Mouse (Mus musculus) heart, embryonic 16.5 days (tissue): ENCODE measurements around the gene Gm49416. TPM values are rescaled to one million over a fixed set of nuclear protein-coding genes. Genes with fewer than 3 reads are reported as not detected.
A peak's percentile ranks its signal among the peaks of the same experiment; 100 is the strongest.

Experiments used
- ATAC-seq: fragments of 200-750 bp; cut with Nextera tagmentation; replicated peaks from 2 replicates; pipeline ENCODE4 v1.8.0; 2017; ENCODE audit warnings: moderate number of reproducible peaks; ENCODE audit not compliant: insufficient read depth, low FRiP score; ENCODE audit errors: extremely low read depth
- H3K27ac ChIP-seq: fragments of 300-500 bp; sonication (generic); 2 replicates; pipeline ENCODE4 v1.5.1; 2014; ENCODE audit warnings: mild to moderate bottlenecking, low read length, control low read depth, moderate library complexity
- H3K27me3 ChIP-seq: fragments of 300-500 bp; sonication (generic); 2 replicates; pipeline ENCODE4 v1.6.1; 2014; ENCODE audit warnings: low read length, mixed read lengths; ENCODE audit not compliant: control insufficient read depth, insufficient read depth
- H3K36me3 ChIP-seq: fragments of 300-500 bp; sonication (generic); 2 replicates; pipeline ENCODE4 v1.6.1; 2014; ENCODE audit not compliant: control insufficient read depth, insufficient read depth
- H3K4me1 ChIP-seq: fragments of 300-500 bp; sonication (generic); 2 replicates; pipeline ENCODE4 v1.6.1; 2014; ENCODE audit warnings: low read length, mixed read lengths; ENCODE audit not compliant: control insufficient read depth, insufficient read depth
- H3K4me2 ChIP-seq: fragments of 300-500 bp; sonication (generic); 2 replicates; pipeline ENCODE4 v1.6.1; 2014; ENCODE audit warnings: low read depth, mild to moderate bottlenecking, control low read depth, low read length
- H3K4me3 ChIP-seq: fragments of 300-500 bp; sonication (generic); 2 replicates; pipeline ENCODE4 v1.5.1; 2014; ENCODE audit warnings: mild to moderate bottlenecking, control low read depth, low read length
- H3K9ac ChIP-seq: fragments of 300-500 bp; sonication (generic); 2 replicates; pipeline ENCODE4 v1.6.1; 2014; ENCODE audit warnings: low read length, control low read depth
- H3K9me3 ChIP-seq: fragments of 300-500 bp; sonication (generic); replicated peaks from 2 replicates; pipeline ENCODE4 v1.6.1; 2016; ENCODE audit warnings: low read length; ENCODE audit not compliant: control insufficient read depth
- whole genome bisulfite sequencing: fragments of 180-500 bp; shearing (Covaris S2); extraction: QIAGEN DNeasy Blood & Tissue Kit; methylation state at CpG from one replicate; pipeline ENCODE4 v1.1.7; 2014; 5-methylcytosine and 5-hydroxymethylcytosine counted together
- polyA plus RNA-seq: library from polyadenylated mRNA; unstranded; fragments of >200 nt; fragmentation: Nextera tagmentation; extraction: Ambion mirVana; gene quantifications from 2 replicates; pipeline ENCODE4 v1.2.1, GENCODE M21; 2015

The Gm49416 gene
- polyA plus RNA-seq = not detected in 2 replicates

DNA sequence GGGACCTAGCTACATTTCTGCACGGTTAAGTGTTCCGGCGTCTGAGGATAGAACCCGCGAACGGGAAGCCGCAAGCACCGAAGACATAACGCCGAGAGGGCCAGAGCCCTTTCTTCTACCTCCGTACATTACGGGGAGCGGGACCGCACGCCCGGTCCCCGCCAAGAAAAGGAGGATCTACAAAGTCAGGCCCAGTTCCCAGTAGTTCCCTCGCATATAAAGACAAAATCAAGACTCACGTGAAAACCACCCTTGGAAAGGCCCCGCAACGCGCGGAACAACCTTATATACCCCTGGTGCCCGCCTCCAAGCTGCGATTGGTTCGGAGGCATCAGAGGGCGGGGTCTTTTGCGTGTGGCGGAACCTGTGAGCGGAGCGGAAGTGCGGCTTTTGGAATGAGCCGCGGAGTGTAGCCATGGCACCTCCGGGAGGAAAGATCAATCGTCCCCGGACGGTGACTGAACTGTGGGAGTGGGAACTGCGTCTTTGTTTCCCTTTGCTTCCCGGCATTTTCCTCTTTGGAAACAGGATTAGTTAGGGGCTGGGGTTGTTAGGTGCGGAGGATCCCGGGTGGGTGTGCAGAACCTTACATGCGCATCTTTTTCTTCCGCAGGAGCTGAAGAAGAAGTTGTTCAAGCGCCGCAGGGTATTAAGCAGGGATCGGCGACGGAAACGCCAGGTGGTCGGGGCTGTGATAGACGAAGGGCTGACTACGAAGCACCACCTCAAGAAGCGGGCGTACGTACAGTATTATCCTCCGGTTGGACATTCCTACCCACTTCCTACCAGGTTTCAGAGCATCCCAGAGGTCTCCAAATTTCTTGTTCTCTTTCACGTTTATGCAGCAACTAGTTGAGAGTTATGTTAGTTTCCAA lies at the start of gene Gm49416, which contains the start of gene 1810009A15Rik:
Gm49416 (plus strand) TSS at position 416 of the 875 bp plus-strand sequence.
1810009A15Rik (plus strand) TSS at position 343 of the 875 bp plus-strand sequence.
- no peaks in the 10 kb centered on the region for H3K9me3 ChIP-seq
- peak within 1 kb of the TSS; percentile 77 for H3K4me3 ChIP-seq
- peak within 1 kb of the TSS; percentile 86 for H3K9ac ChIP-seq
- WGBS = under 1% methylated on average over 58 of the region's 58 CpGs
- H3K27ac ChIP-seq = peak within 1 kb of the TSS; percentile 85
- ATAC-seq = peak; percentile 95; the same call in 1 of the 2 replicates
- peaks cover 5% of the 10 kb centered on the region; the same call in 1 of the 2 replicates for H3K36me3 ChIP-seq
- H3K4me2 ChIP-seq = peak within 1 kb of the TSS; percentile 86
- H3K27me3 ChIP-seq = no peaks in the 10 kb centered on the region
- H3K4me1 ChIP-seq = peaks cover 19% of the 10 kb centered on the region

DNA sequence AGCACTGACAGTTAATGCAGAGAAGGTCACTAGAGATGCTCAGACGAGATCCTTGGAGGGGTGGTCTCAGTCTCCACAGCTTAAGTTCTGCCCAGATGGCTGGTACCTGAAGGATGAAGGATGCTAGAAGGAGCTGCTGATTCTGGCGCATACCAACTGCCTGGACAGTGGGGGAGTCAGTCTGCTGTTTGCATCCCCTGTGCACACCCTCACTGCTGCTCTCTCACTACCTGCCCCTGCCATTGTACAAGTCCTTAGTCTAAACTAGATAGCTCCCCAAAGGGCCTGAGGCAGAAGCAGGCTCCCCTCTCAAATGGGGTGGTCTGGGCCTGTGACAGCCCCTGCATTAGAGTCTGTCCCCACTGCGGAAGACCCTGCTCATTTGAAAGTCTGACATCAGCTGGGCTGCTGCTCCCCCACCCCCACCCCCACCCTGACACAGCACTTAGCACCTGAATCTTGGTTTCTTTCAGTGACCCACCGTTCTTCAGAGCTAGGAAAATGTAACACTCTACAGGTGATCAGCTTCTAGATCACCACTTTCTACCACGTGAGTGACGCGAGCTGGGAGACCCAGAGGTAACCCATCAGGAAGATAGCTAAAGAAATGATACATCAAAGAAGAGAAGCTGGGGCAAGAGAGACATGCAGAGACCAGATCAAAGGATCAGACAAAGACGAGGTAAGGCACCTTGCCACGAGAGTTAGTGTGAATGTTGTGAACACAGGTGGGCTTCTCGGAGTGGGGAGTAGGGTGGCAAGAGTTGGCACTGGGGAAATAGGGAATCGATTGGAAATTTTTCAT lies 49.4 kb upstream of the Gm49416 start, which contains the start of gene Gng3:
Gng3 (minus strand) TSS at position 92 of the 805 bp plus-strand sequence.
- Histone ChIP-seq H3K27me3 (no peaks in the 10 kb centered on the region), H3K27ac (peak within 1 kb of the TSS; percentile 98), H3K9me3 (no peaks in the 10 kb centered on the region), H3K4me2 (peak within 1 kb of the TSS; percentile 99), H3K36me3 (peaks cover 13% of the 10 kb centered on the region), H3K4me1 (peaks cover 26% of the 10 kb centered on the region), H3K4me3 (peak within 1 kb of the TSS; percentile 74), H3K9ac (peak within 1 kb of the TSS; percentile 86)
- ATAC-seq = no peak
- 61% methylated on average over 11 of the region's 11 CpGs for WGBS

DNA sequence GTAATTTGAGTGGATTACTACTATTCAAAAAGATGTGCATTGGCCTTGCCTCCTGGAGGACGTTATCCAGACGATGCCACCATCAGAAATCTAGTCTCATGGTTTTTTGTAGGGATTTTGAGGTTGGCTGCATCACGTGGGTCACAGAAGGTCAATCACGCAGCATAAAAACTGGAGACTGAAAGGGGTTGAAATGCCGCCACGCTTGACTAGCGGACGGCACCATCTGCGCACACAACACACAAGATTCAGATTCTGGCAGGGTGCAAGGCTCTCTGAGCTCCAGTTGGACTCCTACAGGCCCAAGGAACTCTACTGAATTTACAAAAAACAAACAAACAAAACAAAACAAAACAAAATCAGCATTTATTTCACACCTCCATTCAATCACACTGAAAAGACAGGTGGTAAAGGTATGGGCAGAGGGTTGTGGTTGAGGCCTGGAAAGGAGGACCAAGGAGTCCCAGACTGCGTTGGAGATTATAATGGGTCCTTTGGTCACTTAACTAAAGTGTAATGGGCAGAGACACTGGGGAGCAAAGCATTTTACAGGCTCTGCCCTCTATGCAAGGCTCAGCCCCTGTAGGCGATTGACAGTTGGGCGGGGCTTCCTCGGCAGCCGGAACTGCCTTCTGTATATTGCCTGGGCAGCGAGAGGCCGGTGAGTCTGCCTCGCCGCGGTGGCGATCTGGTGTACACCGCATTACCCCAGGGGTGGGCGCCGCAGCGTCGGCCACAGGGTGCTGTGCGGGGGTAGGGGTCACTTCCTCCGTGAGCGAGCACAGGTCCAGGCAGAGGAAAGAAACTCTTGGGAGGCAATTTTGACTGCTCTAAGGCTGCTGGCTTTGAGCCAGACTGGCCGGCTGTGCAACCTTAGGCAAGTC lies 48.6 kb upstream of the Gm49416 start:
- Histone ChIP-seq H3K27ac (no peak overlapping the region), H3K27me3 (no peaks in the 10 kb centered on the region)
- WGBS = 25% methylated on average over 29 of the region's 29 CpGs

DNA sequence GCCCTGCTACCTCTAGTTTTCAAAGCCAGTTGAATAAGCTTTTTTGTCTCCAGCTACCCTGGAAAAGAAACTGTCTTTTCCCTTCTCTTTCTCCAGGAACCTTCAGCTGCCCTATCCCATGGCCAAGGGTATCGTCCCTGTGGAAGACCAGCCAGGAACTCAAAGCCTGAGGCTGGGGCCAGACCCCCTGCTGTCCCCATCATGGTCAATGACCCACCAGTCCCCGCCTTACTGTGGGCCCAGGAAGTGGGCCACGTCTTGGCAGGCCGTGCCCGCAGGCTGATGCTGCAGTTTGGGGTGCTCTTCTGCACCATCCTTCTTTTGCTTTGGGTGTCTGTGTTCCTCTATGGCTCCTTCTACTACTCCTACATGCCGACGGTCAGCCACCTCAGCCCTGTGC lies 47.7 kb upstream of the Gm49416 start:
- Histone ChIP-seq H3K27ac (no peak overlapping the region), H3K9me3 (no peaks in the 10 kb centered on the region), H3K36me3 (peaks cover 5% of the 10 kb centered on the region), H3K4me2 (peak overlapping the region; percentile 70), H3K4me1 (peaks cover 26% of the 10 kb centered on the region), H3K4me3 (peak overlapping the region; percentile 60), H3K9ac (peak overlapping the region; percentile 73), H3K27me3 (no peaks in the 10 kb centered on the region)
- 86% methylated on average over 7 of the region's 7 CpGs for WGBS
- no peak for ATAC-seq

More for the DNA sequence above, 48.6 kb upstream of the Gm49416 start:
- ATAC-seq = peak; percentile 46
- peaks cover 6% of the 10 kb centered on the region for H3K36me3 ChIP-seq
- H3K4me2 ChIP-seq = peak overlapping the region; percentile 70
- H3K9me3 ChIP-seq = no peaks in the 10 kb centered on the region
- H3K9ac ChIP-seq = peak overlapping the region; percentile 73
- H3K4me3 ChIP-seq = peak overlapping the region; percentile 60
- H3K4me1 ChIP-seq = peaks cover 26% of the 10 kb centered on the region

DNA sequence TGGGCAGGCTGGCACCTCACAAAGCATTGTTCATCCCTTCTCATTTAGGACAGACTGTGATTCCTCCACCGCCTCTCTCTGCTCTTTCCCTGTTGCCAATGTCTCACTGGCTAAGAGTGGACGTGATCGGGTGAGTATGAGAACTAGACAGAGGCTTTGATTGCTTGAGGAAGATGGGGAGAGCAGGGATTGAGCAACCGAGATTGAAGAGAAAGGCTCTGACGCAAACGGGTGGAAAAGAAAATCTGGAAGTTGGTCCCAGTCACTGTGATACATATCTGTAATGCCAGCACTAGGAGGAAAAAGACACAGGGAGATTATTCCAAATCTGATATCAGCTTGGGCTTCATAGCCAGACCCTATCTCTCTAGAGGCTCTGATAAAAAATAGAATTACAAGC lies 45.8 kb upstream of the Gm49416 start:
- peaks cover 16% of the 10 kb centered on the region for H3K36me3 ChIP-seq
- H3K27me3 ChIP-seq = no peaks in the 10 kb centered on the region
- H3K9ac ChIP-seq = no peak overlapping the region
- peaks cover 25% of the 10 kb centered on the region for H3K4me1 ChIP-seq
- ATAC-seq = no peak
- H3K4me2 ChIP-seq = no peak overlapping the region
- no peak overlapping the region for H3K4me3 ChIP-seq
- WGBS = 83% methylated on average over 6 of the region's 6 CpGs
- no peaks in the 10 kb centered on the region for H3K9me3 ChIP-seq
- H3K27ac ChIP-seq = no peak overlapping the region

DNA sequence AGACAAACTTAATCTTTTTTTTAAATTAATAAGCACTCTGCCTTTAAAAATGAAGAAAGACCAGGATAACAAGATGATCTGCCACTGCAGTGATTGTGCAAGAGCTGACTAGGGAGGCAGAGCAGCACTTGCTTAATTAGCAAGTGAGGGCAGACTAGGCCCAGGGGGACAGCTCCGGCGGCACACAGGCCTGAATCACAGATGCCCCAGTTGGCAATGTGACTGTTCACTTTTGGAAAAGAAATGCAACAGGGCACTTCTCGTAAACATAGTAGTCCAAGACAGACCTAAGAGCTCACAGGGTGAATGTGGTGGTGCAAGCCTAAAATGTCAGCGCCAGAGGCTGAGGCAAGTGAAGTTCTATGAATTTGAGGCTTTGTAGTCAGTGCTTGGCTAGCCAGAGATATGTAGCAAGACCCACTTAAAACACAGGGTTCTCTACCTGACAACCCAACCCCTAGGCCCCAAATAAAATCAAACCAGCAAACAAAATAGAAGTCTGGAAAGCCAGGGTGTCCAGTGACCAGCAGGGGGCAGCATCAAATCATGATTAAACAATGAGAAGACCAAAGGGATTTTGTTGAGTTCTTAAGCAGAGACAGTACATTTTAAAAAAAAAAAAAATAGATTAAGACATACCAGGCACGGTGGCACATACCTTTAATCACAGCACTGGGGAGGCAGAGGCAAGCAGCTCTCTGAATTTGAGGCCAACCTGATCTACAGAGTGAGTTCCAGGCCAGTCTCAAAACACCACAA lies 44.2 kb upstream of the Gm49416 start:
- Histone ChIP-seq H3K9ac (no peak overlapping the region), H3K4me1 (peaks cover 10% of the 10 kb centered on the region), H3K36me3 (peaks cover 20% of the 10 kb centered on the region), H3K27me3 (no peaks in the 10 kb centered on the region), H3K27ac (no peak overlapping the region), H3K4me3 (no peak overlapping the region), H3K9me3 (no peaks in the 10 kb centered on the region), H3K4me2 (no peak overlapping the region)
- ATAC-seq = no peak
- 61% methylated on average over 5 of the region's 5 CpGs for WGBS

DNA sequence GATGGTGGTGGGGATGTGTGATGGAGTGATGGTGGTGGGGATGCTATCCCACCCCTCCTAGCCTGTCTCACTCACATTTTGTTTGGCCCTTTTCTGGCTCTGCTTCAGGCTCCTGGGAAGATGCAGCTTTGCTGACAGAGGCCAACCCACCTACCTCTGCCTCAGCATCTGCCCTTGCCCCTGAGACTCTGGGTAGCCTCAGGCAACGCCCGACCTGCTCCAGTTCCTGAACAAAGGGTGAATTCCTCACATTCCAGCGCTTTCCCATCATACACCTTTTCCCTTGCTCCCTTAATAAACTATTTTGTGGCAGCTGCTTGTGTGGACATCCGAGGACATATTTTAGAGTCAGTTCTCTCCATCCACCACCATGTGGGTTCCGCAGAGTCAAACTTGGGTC lies 40.4 kb upstream of the Gm49416 start:
- Histone ChIP-seq H3K27ac (no peak overlapping the region), H3K27me3 (no peaks in the 10 kb centered on the region), H3K4me2 (no peak overlapping the region), H3K4me1 (peaks cover 11% of the 10 kb centered on the region), H3K9me3 (no peaks in the 10 kb centered on the region), H3K4me3 (no peak overlapping the region), H3K36me3 (peaks cover 17% of the 10 kb centered on the region), H3K9ac (no peak overlapping the region)
- no peak for ATAC-seq
- 66% methylated on average over 5 of the region's 5 CpGs for WGBS
